Mouse (Mus musculus) Patski (cell line): ENCODE data around the gene Bhlhe41. TPM values are rescaled to one million over a fixed set of nuclear protein-coding genes. Genes with fewer than 3 reads are reported as not detected.

Experiments used
- ATAC-seq: fragments of 100-300 bp; one replicate; pipeline ENCODE4 v1.8.0; 2021
- CTCF ChIA-PET: fragments of 350-600 bp; sonication (Branson Sonifier 250); formaldehyde crosslinking; loops from one replicate; lab custom pipeline; 2022; ENCODE audit warnings: inconsistent platforms; lab: Charles Lee
- POLR2A ChIA-PET: fragments of 350-600 bp; sonication (Branson Sonifier 250); formaldehyde crosslinking; loops from one replicate; lab custom pipeline; 2022; ENCODE audit warnings: antibody characterized with exemption, inconsistent platforms; lab: Charles Lee
- DNase-seq: peaks from one replicate; pipeline ENCODE4 v3.0.0-alpha.2; 2011; ENCODE audit warnings: low read depth, low spot score
- H3K27me3 ChIP-seq: fragments of 371-371 bp; one replicate; pipeline ENCODE4 v1.5.1; 2021
- CTCF ChIP-seq: fragments of 100-300 bp; IDR thresholded peaks from one replicate; pipeline ENCODE4 v1.5.1; 2021
- in situ Hi-C: fragments of 300-500 bp; cut with MboI; formaldehyde crosslinking; loops from 3 replicates; pipeline ENCODE4 v1.11.1; 2018; ENCODE audit warnings: low pct_unique_long_range_greater_than_20kb, mixed read lengths
- polyA plus RNA-seq: library from polyadenylated mRNA; unstranded; gene quantifications from one replicate; pipeline ENCODE4 v1.2.3, GENCODE M21; 2021

The Bhlhe41 gene
- polyA plus RNA-seq, result 41.0 TPM

- in situ Hi-C loops, result loop anchor here (5.0 kb wide), 1 partner anchor 102 kb away; no protein-coding TSS in a partner anchor
- DNase-seq (no peak), ATAC-seq (peak; percentile 34)
- TF ChIP-seq CTCF, result no peak
- ChIA-PET CTCF (no interaction called here), POLR2A (interaction anchor here (1.1 to 2.1 kb wide), 5 partner anchors 14 to 145 kb away, joined by 3 to 11 read pairs (median 6); no protein-coding TSS in a partner anchor)
- no peaks in the 10 kb centered on the region for H3K27me3 ChIP-seq
Measured at GRCm38 (mm10) chr6:145865289-145865885, at the start of gene Bhlhe41. Gene Bhlhe41 (minus strand): TSS chr6:145865558.

GRCm38 (mm10) chr6:145912232-145912631 lies 46.9 kb upstream of the Bhlhe41 start:
- no peak for TF ChIP-seq CTCF
- POLR2A ChIA-PET, result interaction anchor here (0.6 kb wide), 1 partner anchor 72 kb away, joined by 3 read pairs; no protein-coding TSS in a partner anchor
- in situ Hi-C loops, result no loop called here
- CTCF ChIA-PET, result interaction anchor here (1.5 kb wide), 1 partner anchor 86 kb away, joined by 3 read pairs; no protein-coding TSS in a partner anchor
- DNase-seq (no peak), ATAC-seq (no peak)
- H3K27me3 ChIP-seq, result no peaks in the 10 kb centered on the region

DNA sequence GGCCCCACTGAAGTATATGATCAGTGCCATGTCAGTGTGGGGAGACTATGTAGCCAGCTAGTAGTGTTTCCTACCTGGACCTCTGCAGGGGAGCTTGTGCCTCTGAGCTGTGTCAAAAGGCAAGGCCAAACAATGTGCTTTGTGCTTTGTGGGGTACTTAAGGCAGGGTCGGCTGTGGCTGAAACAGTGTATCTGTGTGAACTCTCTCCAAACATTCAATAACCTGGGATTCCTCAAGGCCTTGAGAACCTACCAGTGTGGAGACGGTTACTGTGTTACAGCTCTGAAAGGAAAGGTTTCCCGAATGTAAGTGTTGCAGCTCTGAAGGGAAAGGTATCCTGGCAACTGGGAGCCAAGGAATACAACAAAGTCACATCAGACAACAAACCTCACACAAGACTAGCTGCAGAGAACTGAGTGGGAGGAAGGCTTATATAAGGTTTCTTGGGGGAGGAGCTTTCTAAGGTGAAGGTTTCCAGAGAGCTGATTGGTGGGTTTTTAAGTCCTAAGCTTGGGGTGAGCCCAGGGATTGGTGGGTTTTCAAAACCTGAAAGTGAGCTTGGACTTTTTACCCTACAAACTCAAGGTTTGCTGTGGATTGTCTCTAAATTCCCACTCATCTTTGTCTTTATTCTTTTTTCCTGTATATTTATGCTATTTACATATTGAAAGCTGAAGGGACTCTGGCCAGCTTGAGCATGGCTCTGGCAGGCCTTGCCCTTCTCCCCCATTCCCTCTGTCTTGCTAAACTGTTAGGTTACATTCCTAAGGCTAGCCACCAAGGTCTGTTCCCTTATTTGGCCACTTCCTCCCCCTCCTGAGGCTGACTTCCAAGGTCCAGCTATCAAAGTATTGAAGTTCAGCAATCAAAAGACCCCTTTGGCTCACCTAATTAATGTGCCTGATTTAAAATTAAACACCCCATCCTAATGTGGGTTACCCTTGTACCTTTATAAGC lies 45.4 kb upstream of the Bhlhe41 start:
- no peak for DNase-seq
- in situ Hi-C loops, result no loop called here
- H3K27me3 ChIP-seq, result no peaks in the 10 kb centered on the region
- POLR2A ChIA-PET, result interaction anchor here (1.1 to 1.3 kb wide), 2 partner anchors 44 to 46 kb away, joined by 3 read pairs; partner anchors contain the start of gene Bhlhe41
- CTCF ChIA-PET, result interaction anchor here (1.0 to 1.5 kb wide), 2 partner anchors 23 to 88 kb away, joined by 3 to 4 read pairs; no protein-coding TSS in a partner anchor
- ATAC-seq, result no peak
- TF ChIP-seq CTCF, result no peak

- DNase-seq (no peak), ATAC-seq (no peak)
- in situ Hi-C loops, result no loop called here
- no peaks in the 10 kb centered on the region for H3K27me3 ChIP-seq
- POLR2A ChIA-PET, result interaction anchor here (1.1 kb wide), 1 partner anchor 43 kb away, joined by 3 read pairs; no protein-coding TSS in a partner anchor
- CTCF ChIA-PET, result no interaction called here
- TF ChIP-seq CTCF, result no peak
Measured at GRCm38 (mm10) chr6:145909943-145910342, 44.6 kb upstream of the Bhlhe41 start.

- DNase-seq, result peak; percentile 56
- ChIA-PET CTCF (no interaction called here), POLR2A (interaction anchor here (1.6 kb wide), 1 partner anchor 42 kb away, joined by 4 read pairs; no protein-coding TSS in a partner anchor)
- in situ Hi-C loops, result no loop called here
- ATAC-seq, result peak; percentile 85
- H3K27me3 ChIP-seq, result no peaks in the 10 kb centered on the region
- TF ChIP-seq CTCF, result no peak
Measured at GRCm38 (mm10) chr6:145906096-145906890, 40.9 kb upstream of the Bhlhe41 start.

DNA sequence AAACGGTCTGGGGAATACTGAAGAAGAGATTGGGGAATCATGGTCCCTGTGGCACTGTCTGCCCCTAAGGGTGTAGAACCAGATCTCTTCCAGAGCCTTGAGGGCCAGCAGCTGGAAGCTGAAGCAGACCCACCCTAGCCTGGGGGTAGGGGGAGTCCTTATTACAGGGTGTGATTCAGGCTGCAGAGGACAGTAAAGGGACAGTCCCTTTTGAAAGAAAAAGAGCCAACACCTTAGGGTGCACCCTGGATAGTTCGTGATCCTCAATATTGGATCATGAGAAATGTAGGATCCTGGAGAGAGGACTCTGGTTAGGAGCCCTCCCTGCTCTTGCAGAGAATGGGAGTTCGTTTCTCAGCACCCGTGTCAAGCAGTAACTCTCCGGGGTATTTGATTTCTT lies 39.3 kb upstream of the Bhlhe41 start:
- POLR2A ChIA-PET, result interaction anchor here (0.5 to 1.3 kb wide), 2 partner anchors 17 to 88 kb away, joined by 3 to 9 read pairs; no protein-coding TSS in a partner anchor
- no peaks in the 10 kb centered on the region for H3K27me3 ChIP-seq
- DNase-seq, result no peak
- ATAC-seq, result no peak
- CTCF ChIA-PET, result interaction anchor here (1.2 kb wide), 1 partner anchor 12 kb away, joined by 4 read pairs; no protein-coding TSS in a partner anchor
- TF ChIP-seq CTCF, result no peak
- in situ Hi-C loops, result no loop called here

DNA sequence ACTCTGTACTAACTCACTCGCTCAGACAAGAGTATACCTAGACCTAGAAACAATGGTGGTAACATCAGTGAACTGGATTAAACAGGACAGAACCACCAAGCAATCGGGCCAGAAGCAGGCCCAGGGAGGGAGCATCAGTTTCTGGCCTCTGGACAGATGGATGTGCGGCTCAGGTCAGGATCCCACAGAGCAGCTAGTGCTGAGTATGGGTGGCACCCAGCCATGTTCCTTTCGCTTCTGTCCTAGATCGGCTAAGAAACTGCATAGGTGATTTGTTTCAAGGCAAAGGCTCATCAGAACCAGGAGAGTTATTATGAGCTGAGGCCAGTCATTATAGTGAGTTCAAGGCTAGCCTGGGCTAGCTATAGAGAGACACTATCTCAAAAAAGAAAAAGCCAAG lies 38.8 kb upstream of the Bhlhe41 start:
- POLR2A ChIA-PET, result interaction anchor here (0.5 to 1.3 kb wide), 2 partner anchors 17 to 88 kb away, joined by 3 to 9 read pairs; no protein-coding TSS in a partner anchor

DNA sequence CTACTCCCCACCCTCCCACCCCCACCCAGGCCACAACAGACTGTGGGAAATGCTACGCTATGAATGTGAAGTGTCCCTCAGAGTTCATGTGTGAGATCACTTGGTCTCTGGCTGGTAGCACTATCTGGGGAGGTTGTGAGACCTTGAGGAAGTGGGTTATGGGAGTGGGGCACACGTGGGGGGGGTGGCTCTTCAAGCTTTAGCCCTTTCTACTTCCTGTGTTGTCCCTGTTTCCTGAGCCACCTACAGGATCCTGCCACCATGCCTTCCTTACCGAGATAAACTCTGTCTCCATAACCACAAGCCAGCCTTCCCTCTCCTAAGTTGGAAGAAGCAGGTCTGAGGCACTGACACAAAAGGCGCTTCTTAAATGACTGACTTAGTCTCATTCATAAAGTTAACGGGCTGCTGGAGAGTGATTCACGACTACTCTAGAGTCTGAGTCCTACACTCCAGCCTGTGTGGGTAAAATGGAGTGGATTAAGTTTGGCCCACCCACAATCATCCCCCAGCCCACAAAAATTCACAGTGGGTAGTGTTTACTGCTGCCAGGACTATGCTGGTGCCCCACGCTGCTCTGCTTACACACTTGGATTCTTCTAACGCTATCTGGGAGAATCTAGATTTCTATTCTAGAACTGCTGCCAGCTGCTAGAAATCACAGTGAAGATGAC lies 29.4 kb upstream of the Bhlhe41 start:
- in situ Hi-C loops, result no loop called here
- DNase-seq, result no peak
- TF ChIP-seq CTCF, result no peak
- CTCF ChIA-PET, result no interaction called here
- POLR2A ChIA-PET, result no interaction called here
- ATAC-seq, result peak; percentile 35
- H3K27me3 ChIP-seq, result no peaks in the 10 kb centered on the region

More for the DNA sequence above, 38.8 kb upstream of the Bhlhe41 start:
- CTCF ChIA-PET, result interaction anchor here (1.2 kb wide), 1 partner anchor 11 kb away, joined by 4 read pairs; no protein-coding TSS in a partner anchor
- in situ Hi-C loops, result no loop called here
- DNase-seq (no peak), ATAC-seq (no peak)
- no peaks in the 10 kb centered on the region for H3K27me3 ChIP-seq
- TF ChIP-seq CTCF, result no peak
